Mouse (Mus musculus) hindbrain, embryonic 16.5 days (tissue): ENCODE measurements around the gene Dxo. TPM values are rescaled to one million over a fixed set of nuclear protein-coding genes. Genes with fewer than 3 reads are reported as not detected.
A peak's percentile ranks its signal among the peaks of the same experiment; 100 is the strongest.

Source experiments
- ATAC-seq: fragments of 200-750 bp; cut with Nextera tagmentation; 2 replicates; pipeline ENCODE4 v1.8.0; 2017; ENCODE audit warnings: moderate TSS enrichment, moderate library complexity
- H3K27ac ChIP-seq: fragments of 300-500 bp; sonication (generic); 2 replicates; pipeline ENCODE4 v1.5.1; 2014; ENCODE audit warnings: low read depth, mild to moderate bottlenecking, control low read depth, low read length, moderate library complexity
- H3K27me3 ChIP-seq: fragments of 300-500 bp; sonication (generic); replicated peaks from 2 replicates; pipeline ENCODE4 v1.6.1; 2014; ENCODE audit warnings: low read length; ENCODE audit not compliant: control insufficient read depth, insufficient read depth
- H3K36me3 ChIP-seq: fragments of 300-500 bp; sonication (generic); 2 replicates; pipeline ENCODE4 v1.6.1; 2014; ENCODE audit warnings: mild to moderate bottlenecking, low read length, moderate library complexity, mixed read lengths; ENCODE audit not compliant: control insufficient read depth, insufficient read depth
- H3K4me1 ChIP-seq: fragments of 300-500 bp; sonication (generic); 2 replicates; pipeline ENCODE4 v1.6.1; 2014; ENCODE audit warnings: low read depth, low read length; ENCODE audit not compliant: control insufficient read depth, insufficient read depth
- H3K4me2 ChIP-seq: fragments of 300-500 bp; sonication (generic); 2 replicates; pipeline ENCODE4 v1.6.1; 2014; ENCODE audit warnings: mild to moderate bottlenecking, low read length, control low read depth, moderate library complexity
- H3K4me3 ChIP-seq: fragments of 300-500 bp; sonication (generic); 2 replicates; pipeline ENCODE4 v1.5.1; 2014; ENCODE audit warnings: mild to moderate bottlenecking, low read length, control low read depth, moderate library complexity
- H3K9ac ChIP-seq: fragments of 300-500 bp; sonication (generic); 2 replicates; pipeline ENCODE4 v1.6.1; 2014; ENCODE audit warnings: low read depth, mild to moderate bottlenecking, control low read depth, low read length, moderate library complexity
- H3K9me3 ChIP-seq: fragments of 300-500 bp; sonication (generic); 2 replicates; pipeline ENCODE4 v1.6.1; 2014; ENCODE audit warnings: mild to moderate bottlenecking, low read length, moderate library complexity; ENCODE audit not compliant: control insufficient read depth
- WGBS: fragments of 180-500 bp; shearing (Covaris S2); extraction: QIAGEN DNeasy Blood & Tissue Kit; methylation state at CpG from one replicate; pipeline ENCODE4 v1.1.7; 2014; 5-methylcytosine and 5-hydroxymethylcytosine counted together
- microRNA-seq: library from miRNA; unstranded; fragments of <30 nt; microRNA quantifications from one replicate; pipeline ENCODE4, GENCODE M21; 2017
- polyA plus RNA-seq: library from polyadenylated mRNA; unstranded; fragments of >200 nt; fragmentation: Nextera tagmentation; extraction: Ambion mirVana; gene quantifications from 2 replicates; pipeline ENCODE4 v1.2.1, GENCODE M21; 2015

Gene Dxo
- polyA plus RNA-seq, 1 experiment from 2014 or later: 68.9 TPM

GRCm38 (mm10) chr17:34885615-34886014 lies 48.8 kb downstream of the Dxo start:
- WGBS: 91% methylated on average over 3 of the region's 3 CpGs
- Histone ChIP-seq H3K4me3 (no peak overlapping the region), H3K9me3 (no peaks in the 10 kb centered on the region), H3K36me3 (no peaks in the 10 kb centered on the region), H3K9ac (no peak overlapping the region), H3K4me2 (no peak overlapping the region), H3K27ac (no peak overlapping the region), H3K27me3 (no peaks in the 10 kb centered on the region), H3K4me1 (no peaks in the 10 kb centered on the region)
- ATAC-seq: no peak

- no peaks in the 10 kb centered on the region for H3K27me3 ChIP-seq
- no peak for ATAC-seq
- H3K9me3 ChIP-seq: no peaks in the 10 kb centered on the region
- WGBS: 89% methylated on average over 5 of the region's 5 CpGs
- H3K4me1 ChIP-seq: no peaks in the 10 kb centered on the region
- H3K4me2 ChIP-seq: no peak overlapping the region
- H3K36me3 ChIP-seq: no peaks in the 10 kb centered on the region
- no peak overlapping the region for H3K9ac ChIP-seq
- no peak overlapping the region for H3K27ac ChIP-seq
- no peak overlapping the region for H3K4me3 ChIP-seq
Measured at GRCm38 (mm10) chr17:34887942-34888341, 51.1 kb downstream of the Dxo start.

Small RNAs within 50 kb of the gene (microRNA-seq; reads per million reads assigned to microRNA genes)
- not detected for gene Mir6970
- 4.0 reads per million, percentile 13 among the genes with 10 or more reads in this experiment for gene Mir6971
- not detected for gene Mir6972

Other genes with a start within 250 kb of the Dxo start
- 3.4 and 4.9 TPM in 2 replicates for gene Gpsm3, start 247.2 kb upstream of the Dxo start, polyA plus RNA-seq
- 7.3 and 8.3 TPM in 2 replicates for gene Pbx2, start 245.8 kb upstream of the Dxo start, polyA plus RNA-seq
- gene Ager, start 239.2 kb upstream of the Dxo start, polyA plus RNA-seq: 1.3 and 1.6 TPM in 2 replicates
- 281 and 296 TPM in 2 replicates for gene Rnf5, start 233.3 kb upstream of the Dxo start, polyA plus RNA-seq
- gene Agpat1, start 232.8 kb upstream of the Dxo start, polyA plus RNA-seq: 122 and 128 TPM in 2 replicates
- gene Egfl8, start 221.0 kb upstream of the Dxo start, polyA plus RNA-seq: 8.3 and 9.5 TPM in 2 replicates
- 19.9 and 23.5 TPM in 2 replicates for gene Ppt2, start 208.5 kb upstream of the Dxo start, polyA plus RNA-seq
- gene Prrt1, start 207.5 kb upstream of the Dxo start, polyA plus RNA-seq: 6.8 and 8.1 TPM in 2 replicates
- gene Fkbpl, start 192.3 kb upstream of the Dxo start, polyA plus RNA-seq: 13.5 and 17.0 TPM in 2 replicates
- gene Atf6b, start 189.9 kb upstream of the Dxo start, polyA plus RNA-seq: 110 and 121 TPM in 2 replicates
- gene Tnxb, start 166.5 kb upstream of the Dxo start, polyA plus RNA-seq: 0.30 and 0.34 TPM in 2 replicates
- 0.19 and 0.25 TPM in 2 replicates for gene C4b, start 93.1 kb upstream of the Dxo start, polyA plus RNA-seq
- not detected in 2 replicates for gene Cyp21a1, start 32.5 kb upstream of the Dxo start, polyA plus RNA-seq
- 41.2 and 43.1 TPM in 2 replicates for gene Stk19, start 74 bp upstream of the Dxo start, polyA plus RNA-seq
- gene Skiv2l, start 13.2 kb downstream of the Dxo start, polyA plus RNA-seq: 57.1 and 62.6 TPM in 2 replicates
- gene Nelfe, start 13.4 kb downstream of the Dxo start, polyA plus RNA-seq: 78.9 and 83.3 TPM in 2 replicates
- 1.6 and 2.1 TPM in 2 replicates for gene Cfb, start 25.5 kb downstream of the Dxo start, polyA plus RNA-seq
- 9.2 and 9.6 TPM in 2 replicates for gene Zbtb12, start 42.5 kb downstream of the Dxo start, polyA plus RNA-seq
- not detected in 2 replicates for gene Gm20547, start 45.0 kb downstream of the Dxo start, polyA plus RNA-seq
- 1.8 and 2.8 TPM in 2 replicates for gene C2, start 61.2 kb downstream of the Dxo start, polyA plus RNA-seq
- 81.9 and 95.3 TPM in 2 replicates for gene Ehmt2, start 61.5 kb downstream of the Dxo start, polyA plus RNA-seq
- 0.21 TPM in 1 of 2 replicates, not detected in the other for gene Slc44a4, start 77.4 kb downstream of the Dxo start, polyA plus RNA-seq
- 41.7 and 42.1 TPM in 2 replicates for gene Neu1, start 94.2 kb downstream of the Dxo start, polyA plus RNA-seq
- 0.45 and 0.74 TPM in 2 replicates for gene Hspa1b, start 122.2 kb downstream of the Dxo start, polyA plus RNA-seq
- not detected in 2 replicates for gene Gm20481, start 132.9 kb downstream of the Dxo start, polyA plus RNA-seq
- 15.3 and 18.1 TPM in 2 replicates for gene Hspa1a, start 135.1 kb downstream of the Dxo start, polyA plus RNA-seq
- gene Hspa1l, start 135.7 kb downstream of the Dxo start, polyA plus RNA-seq: 1.4 and 1.6 TPM in 2 replicates
- gene Lsm2, start 144.8 kb downstream of the Dxo start, polyA plus RNA-seq: 106 and 113 TPM in 2 replicates
- gene Vars, start 164.0 kb downstream of the Dxo start, polyA plus RNA-seq: 50.7 and 61.7 TPM in 2 replicates
- 0.08 and 0.19 TPM in 2 replicates for gene Vwa7, start 179.6 kb downstream of the Dxo start, polyA plus RNA-seq
- 1.7 TPM in 2 replicates for gene Sapcd1, start 191.0 kb downstream of the Dxo start, polyA plus RNA-seq
- 1.8 and 2.5 TPM in 2 replicates for gene Msh5, start 209.7 kb downstream of the Dxo start, polyA plus RNA-seq
- gene Clic1, start 212.9 kb downstream of the Dxo start, polyA plus RNA-seq: 85.2 and 88.5 TPM in 2 replicates
- 338 and 363 TPM in 2 replicates for gene Ddah2, start 222.0 kb downstream of the Dxo start, polyA plus RNA-seq
- not detected in 2 replicates for gene Ly6g6c, start 228.4 kb downstream of the Dxo start, polyA plus RNA-seq
- 0.13 and 0.21 TPM in 2 replicates for gene Mpig6b, start 229.2 kb downstream of the Dxo start, polyA plus RNA-seq
- 0.16 and 0.34 TPM in 2 replicates for gene Ly6g6e, start 239.9 kb downstream of the Dxo start, polyA plus RNA-seq
- gene Ly6g6d, start 241.0 kb downstream of the Dxo start, polyA plus RNA-seq: 0.68 and 1.0 TPM in 2 replicates
- gene Ly6g6f, start 248.6 kb downstream of the Dxo start, polyA plus RNA-seq: 0.22 TPM in 1 of 2 replicates, not detected in the other